Mouse (Mus musculus) B cell, adult 67 days (primary cell): ENCODE data around the gene Gm6502. TPM values are rescaled to one million over a fixed set of nuclear protein-coding genes. Genes with fewer than 3 reads are reported as not detected.

ENCODE experiments used
- total RNA-seq, 2 experiments: library from RNA; stranded (reverse); gene quantifications; 4 replicates each; pipeline ENCODE4 v1.2.4; 2023

Gene Gm6502
- not detected for total RNA-seq

GRCm38 (mm10) chr5:94314135-94314534, at the start of gene Gm6502:
TSS of gene Gm6502 (plus strand) at chr5:94314435.

GRCm38 (mm10) chr5:94306696-94307095, 7.5 kb upstream of the Gm6502 start, which contains the start of gene A430089I19Rik:
TSS of gene A430089I19Rik (minus strand) at chr5:94306796.

GRCm38 (mm10) chr5:94339449-94339848, 25.2 kb downstream of the Gm6502 start, which contains the start of gene AA792892:
TSS of gene AA792892 (plus strand) at chr5:94339749.

Other genes starting within 250 kb of the Gm6502 start
- gene BC061212, start 243.9 kb upstream of the Gm6502 start, total RNA-seq: not detected
- gene Gm6351, start 238.1 kb upstream of the Gm6502 start, total RNA-seq: not detected
- not detected for gene Gm3106, start 96.4 kb upstream of the Gm6502 start, total RNA-seq
- not detected for gene A430089I19Rik, start 7.6 kb upstream of the Gm6502 start, total RNA-seq
- under 1 TPM in 1 of 2 experiments, not detected in 1; 0.27 TPM for gene AA792892, start 25.3 kb downstream of the Gm6502 start, total RNA-seq
- not detected for gene Gm7682, start 131.3 kb downstream of the Gm6502 start, total RNA-seq
- gene Gm3139, start 211.9 kb downstream of the Gm6502 start, total RNA-seq: not detected